Mouse (Mus musculus) heart, embryonic 12.5 days (tissue): Measurements from ENCODE around the gene Ssmem1. TPM values are rescaled to one million over a fixed set of nuclear protein-coding genes. Genes with fewer than 3 reads are reported as not detected.

Experiments
- ATAC-seq: fragments of 200-750 bp; cut with Nextera tagmentation; 2 replicates; pipeline ENCODE4 v1.8.0; 2017; ENCODE audit warnings: moderate TSS enrichment, moderate library complexity; ENCODE audit not compliant: insufficient number of reproducible peaks, low FRiP score
- H3K27ac ChIP-seq: fragments of 300-500 bp; sonication (generic); 2 replicates; pipeline ENCODE4 v1.5.1; 2016; ENCODE audit warnings: mild to moderate bottlenecking, moderate library complexity; ENCODE audit not compliant: poor library complexity, severe bottlenecking
- H3K27me3 ChIP-seq: fragments of 300-500 bp; sonication (generic); replicated peaks from 2 replicates; pipeline ENCODE4 v1.6.1; 2016; ENCODE audit warnings: mild to moderate bottlenecking, moderate library complexity
- H3K36me3 ChIP-seq: fragments of 300-500 bp; sonication (generic); 2 replicates; pipeline ENCODE4 v1.6.1; 2016; ENCODE audit warnings: mild to moderate bottlenecking, moderate library complexity
- H3K4me1 ChIP-seq: fragments of 300-500 bp; sonication (generic); replicated peaks from 2 replicates; pipeline ENCODE4 v1.6.1; 2016; ENCODE audit warnings: mild to moderate bottlenecking
- H3K4me2 ChIP-seq: fragments of 300-500 bp; sonication (generic); 2 replicates; pipeline ENCODE4 v1.6.1; 2016; ENCODE audit warnings: mild to moderate bottlenecking, moderate library complexity
- H3K4me3 ChIP-seq: fragments of 300-500 bp; sonication (generic); 2 replicates; pipeline ENCODE4 v1.5.1; 2016; ENCODE audit warnings: mild to moderate bottlenecking
- H3K9ac ChIP-seq: fragments of 300-500 bp; sonication (generic); 2 replicates; pipeline ENCODE4 v1.6.1; 2016; ENCODE audit warnings: mild to moderate bottlenecking, moderate library complexity
- H3K9me3 ChIP-seq: fragments of 300-500 bp; sonication (generic); replicated peaks from 2 replicates; pipeline ENCODE4 v1.6.1; 2016; ENCODE audit warnings: mild to moderate bottlenecking, moderate library complexity
- WGBS: fragments of 180-500 bp; shearing (Covaris S2); methylation state at CpG from one replicate; pipeline ENCODE4 v1.1.7; 2016; 5-methylcytosine and 5-hydroxymethylcytosine counted together
- polyA plus RNA-seq: library from polyadenylated mRNA; unstranded; fragments of >200 nt; fragmentation: Nextera tagmentation; extraction: Ambion mirVana; gene quantifications from 2 replicates; pipeline ENCODE4 v1.2.1, GENCODE M21; 2016

The Ssmem1 gene
- polyA plus RNA-seq, 1 experiment from 2014 or later: 0.26 TPM

DNA sequence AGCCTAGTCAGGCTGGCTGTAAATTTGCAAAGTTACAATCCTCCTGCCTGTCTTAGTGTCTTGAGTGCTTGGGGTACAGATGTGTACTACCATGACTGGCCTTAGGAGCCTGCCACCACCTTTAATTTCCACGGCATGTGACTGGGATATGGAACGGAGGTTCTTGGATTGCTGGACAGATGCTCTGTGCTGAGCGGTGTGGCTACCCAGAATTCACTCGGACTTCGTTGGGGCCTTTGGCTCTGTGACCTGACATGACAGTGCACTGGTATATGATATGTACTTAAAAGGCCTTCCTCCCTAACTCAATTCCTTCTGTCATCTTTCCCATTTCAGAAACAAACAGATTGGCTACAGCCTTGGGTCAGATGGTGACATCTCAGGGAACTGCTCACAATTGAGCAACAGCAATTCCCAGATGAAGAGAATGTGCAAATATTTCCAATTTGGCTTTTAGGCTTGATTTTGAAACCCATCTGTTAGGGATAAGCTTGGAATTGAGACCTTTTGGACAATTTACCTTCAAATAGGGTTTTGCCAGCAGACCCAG, 45.0 kb downstream of the Ssmem1 start:
- Histone ChIP-seq H3K4me1 (peaks cover 12% of the 10 kb centered on the region), H3K4me3 (no peak overlapping the region), H3K9me3 (no peaks in the 10 kb centered on the region), H3K9ac (no peak overlapping the region), H3K36me3 (no peaks in the 10 kb centered on the region), H3K27me3 (no peaks in the 10 kb centered on the region), H3K4me2 (no peak overlapping the region), H3K27ac (no peak overlapping the region)
- no peak for ATAC-seq
- 94% methylated on average over 5 of the region's 5 CpGs for WGBS

DNA sequence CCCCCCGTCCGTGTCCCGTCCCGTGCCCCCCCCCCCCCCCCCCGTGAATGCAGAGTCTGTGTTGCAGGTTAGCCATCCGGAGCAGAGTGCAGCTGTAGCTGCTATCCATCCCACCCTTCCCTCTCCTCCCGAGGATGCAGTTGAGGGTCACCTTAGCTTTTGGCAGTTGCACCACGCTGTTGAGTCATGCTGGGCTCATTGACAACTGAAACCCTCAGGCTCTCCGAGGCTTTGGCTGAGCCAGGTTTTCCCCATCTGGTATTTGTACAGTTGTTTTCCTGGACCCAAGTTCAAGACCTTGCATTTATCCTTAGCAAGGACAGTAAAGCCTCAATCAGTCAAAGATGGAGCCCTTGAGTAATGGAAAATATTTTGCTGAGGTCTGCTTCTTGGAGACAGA, 46.4 kb downstream of the Ssmem1 start:
- H3K27me3 ChIP-seq: no peaks in the 10 kb centered on the region
- H3K9ac ChIP-seq: no peak overlapping the region
- no peaks in the 10 kb centered on the region for H3K36me3 ChIP-seq
- WGBS: 21% methylated on average over 4 of the region's 9 CpGs
- no peaks in the 10 kb centered on the region for H3K9me3 ChIP-seq
- no peak overlapping the region for H3K4me3 ChIP-seq
- no peak overlapping the region for H3K4me2 ChIP-seq
- ATAC-seq: no peak
- peaks cover 12% of the 10 kb centered on the region for H3K4me1 ChIP-seq
- H3K27ac ChIP-seq: no peak overlapping the region

DNA sequence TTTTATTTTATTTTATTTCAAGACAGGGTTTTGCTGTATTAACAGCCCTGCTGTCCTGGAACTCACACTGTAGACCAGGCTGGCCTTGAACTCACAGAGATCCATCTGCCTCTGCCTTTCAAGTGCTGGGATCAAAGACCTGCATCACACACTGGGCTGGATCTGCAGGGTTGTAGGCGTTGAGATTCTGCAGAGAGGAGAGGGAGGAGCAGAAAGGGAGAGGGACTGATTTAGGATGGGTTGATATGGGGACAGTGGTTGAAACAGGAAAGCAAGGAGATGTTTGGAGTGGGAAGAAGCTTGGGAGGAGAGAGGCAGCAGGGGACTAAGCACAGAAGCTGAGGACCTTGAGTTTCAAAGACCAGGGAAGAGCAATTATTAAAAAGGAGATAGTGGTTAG, 50.1 kb downstream of the Ssmem1 start:
- Histone ChIP-seq H3K4me3 (no peak overlapping the region), H3K27me3 (no peaks in the 10 kb centered on the region), H3K27ac (no peak overlapping the region), H3K4me2 (no peak overlapping the region), H3K36me3 (no peaks in the 10 kb centered on the region), H3K4me1 (peaks cover 7% of the 10 kb centered on the region), H3K9ac (no peak overlapping the region), H3K9me3 (no peaks in the 10 kb centered on the region)
- WGBS: 52% methylated on average over 1 of the region's 1 CpGs
- no peak for ATAC-seq

DNA sequence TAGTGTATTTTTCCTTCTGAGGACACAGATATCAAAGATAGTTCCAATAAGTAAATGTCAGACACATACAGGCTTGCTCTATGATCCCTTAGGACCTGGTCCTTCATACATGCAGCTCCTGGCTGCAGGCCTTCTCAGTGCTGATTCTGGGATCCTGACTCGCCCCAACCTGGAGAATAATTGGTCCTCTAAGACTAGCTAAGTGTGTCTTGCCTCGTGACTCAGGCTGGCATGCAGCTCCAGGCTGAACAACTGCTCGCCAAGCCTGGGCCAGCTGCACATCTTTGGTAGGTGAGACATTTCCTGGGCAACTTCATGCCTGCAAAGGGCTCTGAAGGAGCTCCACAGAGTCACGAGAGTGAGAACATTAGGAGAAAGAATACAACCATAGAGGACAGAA, 52.5 kb downstream of the Ssmem1 start:
- no peak overlapping the region for H3K4me3 ChIP-seq
- no peak overlapping the region for H3K4me2 ChIP-seq
- H3K27ac ChIP-seq: no peak overlapping the region
- H3K9me3 ChIP-seq: no peaks in the 10 kb centered on the region
- H3K4me1 ChIP-seq: no peaks in the 10 kb centered on the region
- 82% methylated on average over 4 of the region's 4 CpGs for WGBS
- no peaks in the 10 kb centered on the region for H3K36me3 ChIP-seq
- ATAC-seq: no peak
- no peaks in the 10 kb centered on the region for H3K27me3 ChIP-seq
- no peak overlapping the region for H3K9ac ChIP-seq

DNA sequence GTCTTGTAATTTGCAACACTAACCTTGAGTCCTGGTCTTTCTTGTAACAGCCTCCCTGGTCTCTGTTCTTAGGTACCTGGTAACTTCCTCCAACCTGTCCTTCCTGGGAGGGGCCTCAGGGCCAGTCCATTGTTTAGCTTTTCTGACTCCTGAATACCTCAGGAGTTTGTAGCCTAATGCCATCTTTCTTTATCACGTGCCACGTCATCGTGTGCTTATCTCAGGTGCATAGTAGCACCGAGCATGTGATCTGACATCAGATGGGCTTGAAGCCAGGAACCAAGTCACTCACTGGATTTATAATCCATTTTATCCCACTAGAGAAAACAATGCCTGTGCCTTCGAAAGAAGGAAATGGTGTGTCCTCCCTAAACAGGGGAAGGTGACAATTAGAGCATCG, 53.9 kb downstream of the Ssmem1 start:
- H3K4me2 ChIP-seq: no peak overlapping the region
- no peak overlapping the region for H3K9ac ChIP-seq
- H3K27ac ChIP-seq: no peak overlapping the region
- no peaks in the 10 kb centered on the region for H3K36me3 ChIP-seq
- WGBS: 71% methylated on average over 6 of the region's 6 CpGs
- ATAC-seq: no peak
- H3K4me1 ChIP-seq: peaks cover 6% of the 10 kb centered on the region; the same call in 1 of the 2 replicates
- H3K4me3 ChIP-seq: no peak overlapping the region
- H3K9me3 ChIP-seq: no peaks in the 10 kb centered on the region
- H3K27me3 ChIP-seq: no peaks in the 10 kb centered on the region

DNA sequence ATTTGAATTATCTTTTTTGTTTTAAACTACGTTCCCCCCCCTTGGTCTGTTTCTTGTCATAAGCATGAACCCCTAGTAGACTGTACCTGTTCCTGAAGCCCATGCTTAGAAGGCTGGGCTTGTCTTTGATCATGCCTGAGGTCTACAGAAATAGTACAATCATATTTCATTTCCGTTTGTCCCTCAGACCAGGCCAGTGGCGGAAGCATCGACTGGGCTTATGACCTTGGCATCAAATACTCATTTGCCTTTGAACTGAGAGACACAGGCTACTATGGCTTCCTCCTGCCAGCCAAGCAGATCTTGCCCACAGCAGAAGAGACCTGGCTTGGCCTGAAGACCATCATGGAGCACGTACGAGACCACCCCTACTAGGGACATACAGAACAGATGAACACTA, 54.4 kb downstream of the Ssmem1 start:
- Histone ChIP-seq H3K4me3 (no peak overlapping the region), H3K27me3 (no peaks in the 10 kb centered on the region), H3K27ac (no peak overlapping the region), H3K9ac (no peak overlapping the region), H3K4me2 (no peak overlapping the region), H3K4me1 (peaks cover 8% of the 10 kb centered on the region; the same call in 1 of the 2 replicates), H3K36me3 (no peaks in the 10 kb centered on the region), H3K9me3 (no peaks in the 10 kb centered on the region)
- 88% methylated on average over 6 of the region's 6 CpGs for WGBS
- ATAC-seq: no peak

DNA sequence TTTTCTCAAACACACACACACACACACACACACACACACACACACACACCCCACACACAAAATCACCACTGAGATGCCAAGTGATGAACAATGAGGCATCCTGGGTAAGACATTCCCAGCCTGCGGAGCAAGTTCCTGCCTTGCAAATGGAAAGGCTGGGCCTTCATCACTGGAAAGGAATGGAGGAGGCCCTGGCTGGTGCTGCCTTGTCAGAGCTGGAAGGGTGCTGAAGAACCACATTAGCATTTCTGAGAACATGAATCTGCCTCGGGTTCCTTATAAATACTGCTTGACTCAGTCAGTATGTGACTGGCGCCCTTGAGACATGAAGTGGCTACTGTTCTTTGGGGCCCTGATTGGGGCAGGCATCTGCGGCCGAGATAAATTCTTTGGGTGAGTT, 58.4 kb downstream of the Ssmem1 start, which contains the start of gene Cpa4:
Gene Cpa4, plus strand, starts transcription at position 301 of the 400 bp plus-strand sequence.
- ATAC-seq: no peak
- Histone ChIP-seq H3K27me3 (no peaks in the 10 kb centered on the region), H3K4me1 (peaks cover 30% of the 10 kb centered on the region), H3K4me3 (no peak within 1 kb of the TSS), H3K27ac (no peak within 1 kb of the TSS), H3K9ac (no peak within 1 kb of the TSS), H3K36me3 (no peaks in the 10 kb centered on the region), H3K9me3 (no peaks in the 10 kb centered on the region), H3K4me2 (no peak within 1 kb of the TSS)
- WGBS: 61% methylated on average over 5 of the region's 5 CpGs

DNA sequence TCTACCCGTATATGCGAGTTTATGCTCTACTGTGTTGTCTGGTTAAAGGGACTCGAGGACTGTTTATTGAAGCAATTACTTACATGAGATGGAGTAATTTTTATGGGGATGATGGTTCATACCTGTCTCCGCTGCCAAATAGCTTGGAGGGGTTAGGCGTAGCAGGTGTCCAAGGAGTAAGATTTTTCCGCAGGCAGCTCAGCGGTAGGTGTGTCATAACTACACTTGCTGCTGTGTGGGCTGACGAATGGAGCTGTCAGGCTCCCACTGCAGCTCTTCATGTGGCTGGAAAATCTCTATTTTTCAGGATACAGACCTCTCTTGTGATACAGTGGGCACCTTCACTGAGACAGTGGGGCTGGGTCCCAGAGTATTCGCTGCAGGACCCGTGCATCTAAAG, 59.7 kb downstream of the Ssmem1 start:
- Histone ChIP-seq H3K4me1 (peaks cover 41% of the 10 kb centered on the region), H3K4me2 (no peak overlapping the region), H3K4me3 (no peak overlapping the region), H3K9me3 (no peaks in the 10 kb centered on the region), H3K36me3 (no peaks in the 10 kb centered on the region), H3K9ac (no peak overlapping the region), H3K27me3 (no peaks in the 10 kb centered on the region), H3K27ac (no peak overlapping the region)
- WGBS: 84% methylated on average over 10 of the region's 10 CpGs
- no peak for ATAC-seq

Other genes starting within 250 kb of the Ssmem1 start
- 69.3 and 70.9 TPM in 2 replicates for gene Ube2h, start 205.3 kb upstream of the Ssmem1 start, polyA plus RNA-seq
- 44.0 and 48.4 TPM in 2 replicates for gene Zc3hc1, start 118.8 kb upstream of the Ssmem1 start, polyA plus RNA-seq
- gene Klhdc10, start 108.0 kb upstream of the Ssmem1 start, polyA plus RNA-seq: 34.3 and 38.8 TPM in 2 replicates
- 27.5 and 31.1 TPM in 2 replicates for gene Tmem209, start 66 bp upstream of the Ssmem1 start, polyA plus RNA-seq
- gene Cpa2, start 31.7 kb downstream of the Ssmem1 start, polyA plus RNA-seq: 5.3 and 6.3 TPM in 2 replicates
- 2.9 and 3.1 TPM in 2 replicates for gene Cpa4, start 58.5 kb downstream of the Ssmem1 start, polyA plus RNA-seq
- 1.1 and 1.9 TPM in 2 replicates for gene Cpa5, start 101.2 kb downstream of the Ssmem1 start, polyA plus RNA-seq
- gene Cpa1, start 129.4 kb downstream of the Ssmem1 start, polyA plus RNA-seq: 1.8 and 2.0 TPM in 2 replicates
- gene Cep41, start 183.9 kb downstream of the Ssmem1 start, polyA plus RNA-seq: 11.9 TPM in 2 replicates
- 3,424 and 3,742 TPM in 2 replicates for gene Mest, start 213.7 kb downstream of the Ssmem1 start, polyA plus RNA-seq